Mouse (Mus musculus): ENCODE measurements at regions not wholly inside any gene's neighbourhood (a gene's known extent, or its start where the extent isn't known, plus 50 kb on each side); places are given as distances from the start of the nearest gene placed in this dataset.

GRCm38 (mm10) chr4:127819501-127819900, 151.2 kb downstream of the CK137956 start:
- Histone ChIP-seq H3K79me2 (replicated peaks; ENCODE audit: control insufficient read depth, extremely low read depth, insufficient read depth, poor library complexity, severe bottlenecking) (no peaks in the 10 kb centered on the region), H3K9me3 (replicated peaks; ENCODE audit: low read length) (peaks cover 51% of the 10 kb centered on the region), H3K27me3 (replicated peaks) (no peaks in the 10 kb centered on the region), H3K36me3 (replicated peaks in 1 of 2; ENCODE audit: control insufficient read depth in 1 of 2, insufficient read depth in 1 of 2, low read length in 1 of 2) (no peaks in the 10 kb centered on the region), H3K27ac (ENCODE audit: insufficient read depth, low read depth) (no peak overlapping the region), H3K4me2 (ENCODE audit: insufficient read depth, low read depth, poor library complexity, severe bottlenecking) (no peak overlapping the region), H3K4me1 (ENCODE audit: control insufficient read depth in 1 of 2, insufficient read depth in 2 of 2) (no peaks in the 10 kb centered on the region), H3K9ac (ENCODE audit: insufficient read depth, low read depth) (no peak overlapping the region), H3K4me3 (replicated peaks in 1 of 3; ENCODE audit: low read depth in 2 of 3, low read length in 2 of 3, poor library complexity in 1 of 3) (no peak overlapping the region)
- DNase-seq (ENCODE audit: extremely low read depth), result no peak
- in situ Hi-C loops (cut with MboI; ENCODE audit: low pct_ligation_motif_present, low pct_unique_long_range_greater_than_20kb, low sequenced_read_pairs), result no loop called here
- dilution Hi-C loops (cut with MboI; ENCODE audit: extremely low pct_ligation_motif_present, extremely low pct_unique_long_range_greater_than_20kb, low sequenced_read_pairs), result no loop called here
- TF ChIP-seq POLR2A (IDR thresholded peaks at IDR 0.05; ENCODE audit: low read depth, low read length), result no peak
- no peak for TF ChIP-seq MXI1 (IDR thresholded peaks at IDR 0.05; ENCODE audit: low read depth, low read length)
- no peak for TF ChIP-seq ELF1 (IDR thresholded peaks at IDR 0.05; ENCODE audit: low read depth, low read length)
- TF ChIP-seq UBTF (IDR thresholded peaks at IDR 0.05; ENCODE audit: low read depth, low read length), result no peak
- TF ChIP-seq GABPA (IDR thresholded peaks at IDR 0.05; ENCODE audit: insufficient replicate concordance, low read depth, low read length), result no peak
- TF ChIP-seq MAFK (IDR thresholded peaks at IDR 0.05; ENCODE audit: insufficient replicate concordance, low read length), result no peak
- TF ChIP-seq PAX5 (IDR thresholded peaks at IDR 0.05; ENCODE audit: low read length), result no peak
- TF ChIP-seq E2F4 (IDR thresholded peaks at IDR 0.05; ENCODE audit: insufficient replicate concordance, low read depth, low read length), result no peak
- TF ChIP-seq TBP (conservative IDR thresholded peaks at IDR 0.05; ENCODE audit: low read depth, low read length), result no peak
- TF ChIP-seq ZKSCAN1 (IDR thresholded peaks at IDR 0.05; ENCODE audit: borderline replicate concordance, low read depth, low read length), result no peak
- TF ChIP-seq MAZ (IDR thresholded peaks at IDR 0.05; ENCODE audit: low read depth, low read length), result no peak
- TF ChIP-seq ZMIZ1 (IDR thresholded peaks at IDR 0.05; ENCODE audit: low read depth, low read length), result no peak

DNA sequence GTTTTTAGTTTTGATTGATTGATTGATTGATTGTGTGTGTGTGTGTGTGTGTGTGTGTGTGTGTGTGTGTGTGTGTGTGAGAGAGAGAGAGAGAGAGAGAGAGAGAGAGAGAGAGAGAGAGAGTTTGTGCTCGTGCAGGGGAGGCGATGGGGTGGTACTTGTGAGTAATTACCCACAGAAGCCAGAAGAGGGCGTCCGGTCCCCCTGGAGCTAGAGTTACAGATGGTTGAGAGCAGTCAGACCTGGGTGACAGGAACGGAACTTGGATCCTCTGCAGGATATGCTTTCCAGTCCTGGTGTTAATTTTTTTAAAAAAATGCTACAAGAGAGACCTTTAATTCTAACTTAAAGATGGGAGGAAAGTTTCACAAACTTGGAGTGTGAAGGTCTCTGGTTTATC, 151.7 kb downstream of the CK137956 start:
- dilution Hi-C loops (cut with MboI; ENCODE audit: extremely low pct_ligation_motif_present, extremely low pct_unique_long_range_greater_than_20kb, low sequenced_read_pairs) (no loop called here), in situ Hi-C loops (cut with MboI; ENCODE audit: low pct_ligation_motif_present, low pct_unique_long_range_greater_than_20kb, low sequenced_read_pairs) (no loop called here)
- H3K9ac ChIP-seq (ENCODE audit: insufficient read depth, low read depth), result no peak overlapping the region
- DNase-seq (ENCODE audit: extremely low read depth), result no peak
- peaks cover 54% of the 10 kb centered on the region for H3K9me3 ChIP-seq (replicated peaks; ENCODE audit: low read length)
- no peak overlapping the region for H3K4me2 ChIP-seq (ENCODE audit: insufficient read depth, low read depth, poor library complexity, severe bottlenecking)
- no peaks in the 10 kb centered on the region for H3K36me3 ChIP-seq (replicated peaks in 1 of 2; ENCODE audit: control insufficient read depth in 1 of 2, insufficient read depth in 1 of 2, low read length in 1 of 2)
- TF ChIP-seq MYC (IDR thresholded peaks at IDR 0.05; ENCODE audit: low read depth, low read length) (no peak), ELF1 (IDR thresholded peaks at IDR 0.05; ENCODE audit: low read depth, low read length) (no peak)
- no peak overlapping the region for H3K27ac ChIP-seq (ENCODE audit: insufficient read depth, low read depth)
- H3K4me3 ChIP-seq (replicated peaks in 1 of 3; ENCODE audit: low read depth in 2 of 3, low read length in 2 of 3, poor library complexity in 1 of 3), result no peak overlapping the region
- H3K27me3 ChIP-seq (replicated peaks), result no peaks in the 10 kb centered on the region
- H3K79me2 ChIP-seq (replicated peaks; ENCODE audit: control insufficient read depth, extremely low read depth, insufficient read depth, poor library complexity, severe bottlenecking), result no peaks in the 10 kb centered on the region
- H3K4me1 ChIP-seq (ENCODE audit: control insufficient read depth in 1 of 2, insufficient read depth in 2 of 2), result no peaks in the 10 kb centered on the region

DNA sequence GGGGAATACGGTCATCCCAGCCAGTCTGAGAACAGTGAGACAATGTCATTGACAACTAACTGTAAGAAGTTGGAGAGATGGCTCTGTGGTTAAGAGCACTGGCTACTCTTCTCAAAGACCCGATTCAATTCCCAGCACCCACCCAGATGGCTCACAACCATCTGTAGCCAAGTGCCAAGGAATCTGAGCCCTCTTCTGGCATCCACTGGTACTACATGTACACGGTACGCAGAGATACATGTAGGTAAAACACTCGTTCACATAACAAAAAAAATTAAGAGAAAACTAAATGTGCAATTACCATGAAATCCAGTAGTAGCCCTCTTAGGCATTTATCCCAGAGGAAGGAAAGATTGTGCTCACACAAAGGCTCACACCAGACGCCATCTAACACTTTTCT, 156.1 kb downstream of the CK137956 start:
- DNase-seq (ENCODE audit: extremely low read depth), result no peak
- no peak overlapping the region for H3K9ac ChIP-seq (ENCODE audit: insufficient read depth, low read depth)
- peaks cover 50% of the 10 kb centered on the region for H3K9me3 ChIP-seq (replicated peaks; ENCODE audit: low read length)
- H3K4me1 ChIP-seq (ENCODE audit: control insufficient read depth in 1 of 2, insufficient read depth in 2 of 2), result no peaks in the 10 kb centered on the region
- H3K27me3 ChIP-seq (replicated peaks), result no peaks in the 10 kb centered on the region
- H3K4me3 ChIP-seq (replicated peaks in 1 of 3; ENCODE audit: low read depth in 2 of 3, low read length in 2 of 3, poor library complexity in 1 of 3), result no peak overlapping the region
- no peak overlapping the region for H3K27ac ChIP-seq (ENCODE audit: insufficient read depth, low read depth)
- no peak for TF ChIP-seq HCFC1 (IDR thresholded peaks at IDR 0.05; ENCODE audit: low read depth, low read length)
- no peak for TF ChIP-seq ZNF384 (IDR thresholded peaks at IDR 0.05; ENCODE audit: low read depth, low read length)
- no peak for TF ChIP-seq USF1 (IDR thresholded peaks at IDR 0.05; ENCODE audit: low read depth, low read length)
- TF ChIP-seq RCOR1 (conservative IDR thresholded peaks at IDR 0.05; ENCODE audit: low read depth, low read length), result no peak
- no peak for TF ChIP-seq CTCF (conservative IDR thresholded peaks at IDR 0.05 in 1 of 2, IDR thresholded peaks at IDR 0.05 in 1 of 2; ENCODE audit: low read depth in 2 of 2, low read length in 2 of 2)
- no peak for TF ChIP-seq BHLHE40 (IDR thresholded peaks at IDR 0.05; ENCODE audit: low read depth, low read length)
- no peak for TF ChIP-seq POLR2A (IDR thresholded peaks at IDR 0.05; ENCODE audit: low read depth, low read length)
- in situ Hi-C loops (cut with MboI; ENCODE audit: low pct_ligation_motif_present, low pct_unique_long_range_greater_than_20kb, low sequenced_read_pairs) (no loop called here), dilution Hi-C loops (cut with MboI; ENCODE audit: extremely low pct_ligation_motif_present, extremely low pct_unique_long_range_greater_than_20kb, low sequenced_read_pairs) (no loop called here)
- H3K36me3 ChIP-seq (replicated peaks in 1 of 2; ENCODE audit: control insufficient read depth in 1 of 2, insufficient read depth in 1 of 2, low read length in 1 of 2), result no peaks in the 10 kb centered on the region
- no peak overlapping the region for H3K4me2 ChIP-seq (ENCODE audit: insufficient read depth, low read depth, poor library complexity, severe bottlenecking)
- no peaks in the 10 kb centered on the region for H3K79me2 ChIP-seq (replicated peaks; ENCODE audit: control insufficient read depth, extremely low read depth, insufficient read depth, poor library complexity, severe bottlenecking)

Data from CH12.LX (cell line).